Mouse (Mus musculus) cerebellum, adult 2 months (tissue): Measurements from ENCODE around the gene Nynrin.

Experiments used
- CTCF ChIP-seq: fragments of 200-500 bp; IDR thresholded peaks from 2 replicates; pipeline ENCODE4 v1.5.1; 2011; ENCODE audit warnings: low read depth, mild to moderate bottlenecking, control low read depth, low read length, moderate library complexity, borderline replicate concordance; ENCODE audit not compliant: insufficient read depth
- POLR2A ChIP-seq: fragments of 200-500 bp; IDR thresholded peaks from 2 replicates; pipeline ENCODE4 v1.6.1; 2011; ENCODE audit warnings: low read length, control low read depth, borderline replicate concordance; ENCODE audit not compliant: insufficient read depth

- no peak for TF ChIP-seq CTCF
- no peak for TF ChIP-seq POLR2A
Observed at GRCm38 (mm10) chr14:55824001-55824480, 29.8 kb upstream of the Nynrin start.
